Mouse (Mus musculus) heart, postnatal 4 days (tissue): ENCODE data around the gene Dbndd2. TPM values are rescaled to one million over a fixed set of nuclear protein-coding genes. Genes with fewer than 3 reads are reported as not detected.

ENCODE experiments used
- DNase-seq: peaks from one replicate; pipeline ENCODE4 v3.0.0; 2021
- total RNA-seq, 2 experiments: library from RNA; stranded (reverse); gene quantifications; 2 replicates each; pipeline ENCODE4 v1.2.3; 2021

Dbndd2 gene
- total RNA-seq, 2 experiments from 2014 or later = 19.2 to 21.2 TPM

- DNase-seq = peak; percentile 81
These were observed 31.1 kb upstream of the Dbndd2 start for GRCm38 (mm10) chr2:164454846-164455245.

DNA sequence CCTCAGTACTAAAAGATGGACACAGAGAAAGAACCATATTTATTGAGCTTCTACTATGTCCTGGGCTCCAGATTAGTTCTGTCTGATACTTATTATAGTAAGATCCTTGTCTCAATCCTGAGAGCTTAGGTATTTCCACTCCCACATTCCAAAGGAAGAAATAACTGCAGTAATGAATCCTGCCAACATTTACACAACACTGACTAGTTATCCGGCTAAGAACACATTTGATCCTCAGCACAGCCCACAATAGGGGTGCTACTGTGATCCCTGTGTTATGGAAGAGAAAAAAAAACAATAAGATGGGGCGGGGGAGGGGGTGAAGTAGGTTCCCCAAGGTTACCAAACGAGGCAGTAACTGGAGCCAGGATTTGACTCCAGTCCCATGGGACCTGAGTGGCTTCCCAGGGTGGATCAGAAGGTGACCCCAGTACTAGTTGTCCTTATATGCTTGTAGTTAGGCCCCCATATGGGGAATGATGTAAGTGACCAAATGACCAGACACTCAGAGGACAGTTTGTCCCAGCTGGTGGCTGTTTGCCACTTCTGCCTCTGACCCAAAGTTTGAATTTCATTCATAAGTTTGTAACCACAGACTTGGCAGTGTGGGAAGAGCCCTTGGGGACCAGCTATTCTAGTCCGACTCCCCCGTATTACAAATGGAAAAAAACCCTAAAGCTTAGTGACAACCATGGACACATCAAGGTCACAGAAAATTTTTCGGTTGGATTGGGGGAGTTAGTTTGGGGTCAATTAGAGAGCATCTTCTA, 30.3 kb upstream of the Dbndd2 start:
- peak; percentile 43 for DNase-seq

GRCm38 (mm10) chr2:164456413-164456812, 29.5 kb upstream of the Dbndd2 start:
- DNase-seq = no peak

DNA sequence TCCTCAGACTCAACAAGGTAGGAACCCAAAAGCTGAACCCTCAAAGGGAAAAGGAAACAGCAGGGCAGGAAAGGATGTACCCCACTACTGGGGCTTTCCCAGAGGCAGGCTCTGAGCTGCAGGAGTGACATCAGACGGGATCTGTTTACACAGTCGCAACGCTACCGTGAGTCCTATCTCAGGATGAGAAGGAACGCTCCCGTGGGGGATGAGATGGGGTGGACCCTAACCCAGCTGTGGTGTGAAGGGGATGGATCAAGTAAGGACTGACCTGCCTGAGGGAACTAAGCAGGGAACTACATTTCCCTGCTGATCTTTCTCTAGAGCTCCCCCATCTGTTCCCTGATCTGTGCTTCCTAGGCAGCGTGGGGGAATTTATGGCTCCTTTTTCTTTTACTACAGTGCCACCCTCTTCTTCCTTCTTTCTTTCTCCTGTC, 29.0 kb upstream of the Dbndd2 start, which contains the start of gene Sys1:
Gene Sys1 (plus strand): TSS at position 101 of the 437 bp plus-strand sequence.
- no peak for DNase-seq

GRCm38 (mm10) chr2:164457942-164458341, 28.0 kb upstream of the Dbndd2 start:
- no peak for DNase-seq

- no peak for DNase-seq
These were observed 27.4 kb upstream of the Dbndd2 start for GRCm38 (mm10) chr2:164458535-164458934.

GRCm38 (mm10) chr2:164460745-164461551, 25.0 kb upstream of the Dbndd2 start, which contains the start of gene Gm20458:
Gene Gm20458 (plus strand): TSS chr2:164460967.
- peak; percentile 95 for DNase-seq

DNA sequence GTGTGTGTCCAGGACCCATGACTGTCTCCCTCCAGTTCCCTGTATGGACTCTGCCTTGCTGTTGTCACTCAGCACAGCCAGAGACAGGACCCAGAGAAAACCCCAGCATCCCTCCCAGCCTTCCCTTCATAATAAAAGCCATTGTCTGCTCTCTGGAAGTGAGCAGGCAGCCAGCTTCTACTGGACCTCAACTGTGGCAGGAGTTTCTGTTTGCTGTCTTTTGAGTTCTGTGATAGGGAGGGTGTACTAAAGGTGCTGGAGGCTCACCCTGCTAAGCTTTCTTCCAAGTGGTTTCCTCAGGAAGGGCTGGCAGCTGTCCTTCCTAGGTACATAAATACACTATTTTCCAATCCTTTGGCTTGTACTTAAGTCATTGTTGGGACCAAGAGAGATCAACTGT, 20.7 kb upstream of the Dbndd2 start:
- DNase-seq = no peak

- no peak for DNase-seq
These were observed 19.1 kb upstream of the Dbndd2 start for GRCm38 (mm10) chr2:164466787-164467186.

DNA sequence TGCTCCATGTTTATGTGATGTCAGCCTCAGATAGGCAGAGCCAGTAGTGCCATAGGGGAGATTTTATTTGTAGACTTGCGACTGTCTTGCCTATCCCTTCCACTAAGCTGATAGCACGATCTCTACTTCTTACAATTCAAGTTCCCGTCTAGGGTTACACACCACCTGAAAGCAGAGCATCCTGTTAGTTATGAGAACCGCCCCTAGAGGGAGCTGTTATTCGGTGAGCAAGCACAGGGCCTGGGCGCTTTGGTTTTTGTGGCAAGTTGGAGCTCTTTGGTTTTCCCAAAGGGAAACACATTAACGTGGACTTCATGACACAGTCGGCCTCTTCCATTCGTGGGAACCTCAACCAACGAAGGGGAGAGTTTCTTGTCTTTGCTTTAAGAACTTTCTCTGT, 15.7 kb upstream of the Dbndd2 start:
- peak; percentile 71 for DNase-seq

DNA sequence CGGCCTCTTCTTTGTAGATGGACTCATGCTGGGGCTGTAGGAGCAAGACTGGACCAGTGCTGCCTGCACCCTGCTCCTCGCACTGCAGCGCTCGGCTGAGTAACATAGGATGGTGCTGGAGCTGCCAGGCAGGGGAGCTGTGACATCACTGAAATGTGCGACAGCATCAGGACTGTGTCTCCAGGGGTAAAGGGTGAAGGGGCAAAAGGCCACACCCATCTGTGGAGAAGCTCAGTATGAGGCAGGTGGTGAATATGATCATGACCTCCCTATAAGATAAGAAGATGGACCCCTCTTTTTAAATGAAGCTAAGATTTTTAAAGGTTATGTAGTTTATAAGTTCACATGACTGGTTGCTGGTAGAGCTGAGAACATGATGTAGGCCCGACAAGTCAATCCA, 12.3 kb upstream of the Dbndd2 start, which contains the start of gene Trp53tg5:
Gene Trp53tg5 (minus strand): TSS at position 101 of the 400 bp plus-strand sequence.
- DNase-seq = no peak

DNA sequence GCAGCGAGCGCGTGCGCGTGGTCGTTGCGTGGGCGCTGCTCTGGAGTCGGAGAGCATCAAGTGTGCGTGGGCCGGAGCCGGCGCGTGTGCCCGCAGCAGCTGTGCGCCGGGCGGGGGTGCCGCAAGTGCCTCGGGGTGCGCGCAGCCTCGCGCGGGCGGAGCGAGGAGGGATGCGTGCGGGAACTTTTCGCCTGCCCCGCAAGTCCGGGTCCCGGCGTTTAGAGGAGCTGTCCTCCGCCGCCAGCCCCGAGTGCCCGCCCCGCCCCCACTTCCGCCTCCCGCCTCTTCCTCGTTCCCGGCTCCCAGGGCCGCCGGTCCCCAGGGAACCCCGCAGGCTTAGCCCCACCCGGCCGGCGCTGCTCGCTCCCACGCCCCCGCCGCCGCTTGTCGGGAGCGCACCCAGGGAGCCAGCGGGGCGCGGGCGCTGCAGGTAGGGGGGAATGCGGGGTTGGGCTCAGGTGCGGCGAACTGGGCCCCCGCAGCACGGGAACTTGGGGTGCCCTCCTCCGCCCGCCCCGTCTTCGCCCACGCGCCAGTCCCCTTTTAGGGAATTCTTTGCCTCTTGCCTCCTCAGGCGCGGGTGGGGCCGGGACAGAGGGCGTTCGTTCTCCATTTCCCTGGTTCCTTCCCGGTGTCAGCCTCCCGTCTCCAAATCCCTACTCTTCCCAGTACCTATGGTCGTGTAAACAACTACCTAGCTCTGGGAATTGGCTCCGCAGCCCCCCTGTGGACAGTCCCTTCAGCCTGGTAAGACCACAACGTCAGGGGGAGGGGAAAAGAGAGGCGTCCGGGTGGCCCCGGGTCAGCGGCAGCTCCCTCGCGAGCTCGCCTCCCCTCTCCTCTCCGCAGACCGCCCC, 580 bp downstream of the Dbndd2 start:
- peak; percentile 75 for DNase-seq

DNA sequence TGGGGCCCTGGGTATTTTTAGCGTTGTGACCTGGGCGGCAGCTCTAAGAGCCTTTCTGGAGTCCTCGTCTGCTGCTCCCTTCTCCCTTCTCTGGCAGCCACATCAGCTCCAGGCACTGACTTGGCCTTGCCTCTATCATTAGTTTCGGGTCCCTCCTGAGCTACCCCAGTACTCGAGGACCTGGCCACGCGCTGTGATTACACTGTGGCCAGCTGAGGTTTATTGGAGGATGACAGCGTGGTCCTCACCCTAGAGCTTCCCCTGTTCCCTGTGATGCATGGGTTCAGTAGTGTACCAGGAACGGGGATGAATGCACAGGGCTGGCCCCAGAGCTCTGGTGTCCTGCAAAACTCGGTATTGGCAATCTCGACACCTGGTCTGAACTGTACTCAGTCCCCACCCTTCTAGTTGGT, 1.2 kb downstream of the Dbndd2 start:
- no peak for DNase-seq

GRCm38 (mm10) chr2:164487812-164488211, 1.9 kb downstream of the Dbndd2 start:
- no peak for DNase-seq

- no peak for DNase-seq
These were observed 8.2 kb downstream of the Dbndd2 start for GRCm38 (mm10) chr2:164494126-164494525.

DNA sequence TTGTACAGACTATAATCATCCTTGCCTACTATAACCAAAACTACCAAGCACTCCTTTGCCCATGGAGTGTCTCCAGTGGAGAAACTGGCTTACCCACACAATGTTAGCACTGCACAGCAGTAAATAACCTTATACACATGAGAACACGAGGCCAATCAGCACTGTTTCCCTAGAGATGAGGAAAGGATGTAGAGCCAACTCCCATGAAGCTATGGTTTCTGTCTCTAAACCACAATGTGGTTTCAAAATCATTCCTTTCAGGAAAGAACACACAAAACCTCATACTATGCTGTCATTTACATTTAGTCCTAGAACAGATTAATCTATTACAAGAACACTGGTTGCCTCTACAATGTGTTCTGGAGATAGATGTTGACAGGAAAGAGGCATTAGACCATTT, 10.4 kb downstream of the Dbndd2 start:
- no peak for DNase-seq

DNA sequence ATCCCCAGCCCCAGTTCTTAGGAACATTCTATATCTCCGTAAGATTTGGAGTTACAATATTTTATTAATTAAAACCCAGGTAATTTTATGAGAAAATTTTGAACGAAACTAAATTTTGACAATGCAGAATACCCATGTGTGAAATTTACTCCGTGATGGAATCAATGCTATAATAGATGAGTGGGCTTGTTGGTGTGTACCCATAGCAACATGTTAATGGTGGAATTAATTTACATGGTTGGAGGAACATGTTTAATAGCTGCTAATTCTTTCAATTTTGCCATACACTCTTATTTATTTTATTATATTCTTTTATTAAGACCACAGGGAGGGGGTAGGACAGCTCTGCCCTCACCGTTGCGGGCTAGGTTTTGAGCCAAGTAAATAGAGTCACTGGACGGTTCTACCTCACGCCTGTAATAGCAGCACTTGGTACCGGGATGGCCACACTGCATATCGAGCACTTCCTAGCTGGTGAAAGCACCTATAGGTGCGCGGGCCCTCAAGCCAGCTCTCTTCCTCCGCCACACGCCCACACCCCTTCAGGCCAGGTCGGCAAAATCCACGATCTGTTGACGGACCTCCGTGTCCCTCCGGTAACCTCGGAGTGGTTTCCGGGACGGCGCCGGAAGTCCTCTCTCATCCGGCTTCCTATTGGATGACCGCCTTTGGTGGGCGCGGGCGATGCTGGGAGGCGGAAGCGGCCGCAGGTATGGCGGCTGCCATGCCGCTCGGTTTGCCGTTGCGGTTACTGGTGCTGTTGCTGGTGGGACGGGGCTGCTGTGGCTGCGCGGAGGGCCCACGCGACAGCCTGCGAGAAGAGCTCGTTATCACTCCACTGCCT, 11.2 kb downstream of the Dbndd2 start, which contains the start of gene Pigt:
Gene Pigt (plus strand): TSS at position 674 of the 844 bp plus-strand sequence.
- peak; percentile 90 for DNase-seq

DNA sequence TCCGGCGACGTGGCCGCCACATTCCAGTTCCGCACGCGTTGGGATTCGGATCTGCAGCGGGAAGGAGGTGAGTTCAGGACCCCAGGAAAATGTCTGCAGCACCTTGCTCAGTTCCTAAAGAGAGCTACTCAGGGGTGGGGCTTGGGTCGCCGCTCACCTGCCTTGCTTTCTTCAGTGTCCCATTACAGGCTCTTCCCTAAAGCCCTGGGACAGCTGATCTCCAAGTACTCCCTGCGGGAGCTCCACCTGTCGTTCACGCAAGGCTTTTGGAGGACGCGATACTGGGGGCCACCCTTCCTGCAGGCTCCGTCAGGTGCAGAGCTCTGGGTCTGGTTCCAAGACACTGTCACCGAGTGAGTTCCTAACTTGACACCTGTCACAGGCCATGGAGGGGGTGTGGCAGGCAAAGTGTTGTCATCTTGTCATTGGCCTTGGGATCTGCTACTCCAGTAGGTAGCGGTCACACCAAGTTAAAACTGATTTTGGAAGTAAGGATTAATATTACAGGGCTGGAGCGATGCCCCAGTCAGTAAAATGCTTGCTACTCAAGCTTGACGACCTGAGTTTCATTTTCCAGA, 11.9 kb downstream of the Dbndd2 start:
- DNase-seq = no peak

GRCm38 (mm10) chr2:164499317-164499716, 13.4 kb downstream of the Dbndd2 start:
- DNase-seq = no peak

- no peak for DNase-seq
These were observed 14.6 kb downstream of the Dbndd2 start for GRCm38 (mm10) chr2:164500511-164500910.

DNA sequence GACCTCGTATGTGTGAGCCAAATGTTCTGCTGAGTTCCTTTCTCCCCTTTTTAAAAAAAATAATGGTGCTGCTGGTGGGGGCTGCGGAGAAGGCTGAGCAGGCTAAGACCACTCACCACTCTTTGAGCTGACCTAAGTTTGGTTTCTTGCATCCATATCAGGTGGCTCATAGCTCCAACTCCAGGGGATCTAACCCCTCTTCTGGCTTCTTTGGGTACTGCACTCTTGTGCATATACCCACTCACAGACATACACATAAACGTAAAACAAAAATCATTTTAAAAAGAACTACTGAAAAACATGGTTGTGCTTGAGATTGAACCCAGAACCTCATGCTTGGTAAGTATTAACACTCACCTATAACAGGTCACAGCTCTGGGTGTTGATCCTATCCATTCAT, 19.0 kb downstream of the Dbndd2 start:
- no peak for DNase-seq
